Mouse (Mus musculus) kidney, adult 2 months (tissue): ENCODE measurements around the gene Rfxank. TPM values are rescaled to one million over a fixed set of nuclear protein-coding genes. Genes with fewer than 3 reads are reported as not detected.

Experiments
- DNase-seq: peaks from one replicate; pipeline ENCODE4 v3.0.0; 2021
- H3K27ac ChIP-seq: fragments of 200-500 bp; 2 replicates; pipeline ENCODE4 v1.5.1; 2012; ENCODE audit warnings: low read depth, low read length, control low read depth, inconsistent platforms; ENCODE audit not compliant: insufficient read depth
- H3K27me3 ChIP-seq: fragments of 200-500 bp; replicated peaks from 2 replicates; pipeline ENCODE4 v1.6.1; 2012; ENCODE audit warnings: mild to moderate bottlenecking, moderate library complexity, low read length, inconsistent platforms; ENCODE audit not compliant: control insufficient read depth, insufficient read depth
- H3K36me3 ChIP-seq: fragments of 200-500 bp; 2 replicates; pipeline ENCODE4 v1.6.1; 2012; ENCODE audit warnings: mild to moderate bottlenecking, moderate library complexity, low read length, inconsistent platforms; ENCODE audit not compliant: control insufficient read depth, insufficient read depth
- H3K4me1 ChIP-seq: fragments of 200-500 bp; 2 replicates; pipeline ENCODE4 v1.6.1; 2011; ENCODE audit warnings: low read length; ENCODE audit not compliant: control insufficient read depth, insufficient read depth
- H3K4me3 ChIP-seq: fragments of 200-500 bp; 2 replicates; pipeline ENCODE4 v1.5.1; 2011; ENCODE audit warnings: mild to moderate bottlenecking, low read depth, low read length, control low read depth; ENCODE audit not compliant: insufficient read depth
- CTCF ChIP-seq: fragments of 200-500 bp; conservative IDR thresholded peaks from 2 replicates; pipeline ENCODE4 v1.5.1; 2011; ENCODE audit warnings: low read depth, mild to moderate bottlenecking, control low read depth, low read length, moderate library complexity, mixed read lengths; ENCODE audit not compliant: insufficient read depth, insufficient read length
- POLR2A ChIP-seq: fragments of 200-500 bp; IDR thresholded peaks from one replicate; pipeline ENCODE4 v1.6.1; 2011; ENCODE audit warnings: low read depth, low read length, control low read depth
- WGBS: fragments of 180-500 bp; shearing (Covaris S2); methylation state at CpG from one replicate; pipeline ENCODE4 v1.1.7; 2018; 5-methylcytosine and 5-hydroxymethylcytosine counted together
- polyA plus RNA-seq: library from polyadenylated mRNA; depleted of rRNA; stranded (reverse); fragments of >200 nt; gene quantifications from 2 replicates; pipeline ENCODE4 v1.2.3, GENCODE M21; 2012

The Rfxank gene
- polyA plus RNA-seq, 1 experiment: 29.9 TPM

- H3K36me3 ChIP-seq: peaks cover 2% of the 10 kb centered on the region; the same call in 1 of the 2 replicates
- 87% methylated on average over 7 of the region's 7 CpGs for WGBS
- no peak for DNase-seq
- no peaks in the 10 kb centered on the region for H3K27me3 ChIP-seq
- H3K27ac ChIP-seq: no peak overlapping the region
- no peak overlapping the region for H3K4me3 ChIP-seq
- H3K4me1 ChIP-seq: 0 out of 2 replicates have a peak, but pooled peaks cover 2% of the 10 kb centered on the region
- TF ChIP-seq CTCF (no peak), POLR2A (no peak)
Observed at GRCm38 (mm10) chr8:70147678-70148607, 9.0 kb upstream of the Rfxank start.

- TF ChIP-seq POLR2A: no peak
- TF ChIP-seq CTCF: no peak
- Histone ChIP-seq H3K27ac (peak overlapping the region; percentile 86), H3K27me3 (no peaks in the 10 kb centered on the region), H3K4me1 (peaks cover 15% of the 10 kb centered on the region), H3K4me3 (peak overlapping the region; percentile 64), H3K36me3 (no peaks in the 10 kb centered on the region)
- WGBS: 4% methylated on average over 9 of the region's 9 CpGs
- DNase-seq: no peak
Observed at GRCm38 (mm10) chr8:70139981-70140380, 1.0 kb upstream of the Rfxank start.

GRCm38 (mm10) chr8:70137890-70138289, 1.1 kb downstream of the Rfxank start:
- H3K27ac ChIP-seq: no peak overlapping the region
- DNase-seq: no peak
- no peaks in the 10 kb centered on the region for H3K36me3 ChIP-seq
- H3K4me1 ChIP-seq: peaks cover 15% of the 10 kb centered on the region
- H3K4me3 ChIP-seq: no peak overlapping the region
- no peak for TF ChIP-seq CTCF
- TF ChIP-seq POLR2A: no peak
- H3K27me3 ChIP-seq: no peaks in the 10 kb centered on the region
- 77% methylated on average over 4 of the region's 4 CpGs for WGBS

- H3K36me3 ChIP-seq: no peaks in the 10 kb centered on the region
- no peak overlapping the region for H3K4me3 ChIP-seq
- TF ChIP-seq POLR2A (no peak), CTCF (no peak)
- H3K4me1 ChIP-seq: peaks cover 18% of the 10 kb centered on the region
- WGBS: 87% methylated on average over 4 of the region's 4 CpGs
- DNase-seq: no peak
- no peaks in the 10 kb centered on the region for H3K27me3 ChIP-seq
- H3K27ac ChIP-seq: no peak overlapping the region
Observed at GRCm38 (mm10) chr8:70136591-70136990, 2.4 kb downstream of the Rfxank start.

GRCm38 (mm10) chr8:70134931-70135330, 4.0 kb downstream of the Rfxank start:
- DNase-seq: no peak
- Histone ChIP-seq H3K27ac (no peak overlapping the region), H3K4me3 (no peak overlapping the region), H3K4me1 (peaks cover 10% of the 10 kb centered on the region; the same call in 1 of the 2 replicates), H3K36me3 (no peaks in the 10 kb centered on the region), H3K27me3 (no peaks in the 10 kb centered on the region)
- WGBS: 87% methylated on average over 9 of the region's 9 CpGs
- TF ChIP-seq POLR2A (no peak), CTCF (no peak)

- Histone ChIP-seq H3K4me3 (no peak overlapping the region), H3K36me3 (no peaks in the 10 kb centered on the region), H3K27me3 (no peaks in the 10 kb centered on the region), H3K4me1 (peaks cover 16% of the 10 kb centered on the region; the same call in 1 of the 2 replicates), H3K27ac (no peak overlapping the region)
- WGBS: 90% methylated on average over 5 of the region's 5 CpGs
- no peak for TF ChIP-seq POLR2A
- TF ChIP-seq CTCF: no peak
- no peak for DNase-seq
Observed at GRCm38 (mm10) chr8:70134086-70134485, 4.9 kb downstream of the Rfxank start.

- peak; percentile 90 for DNase-seq
- TF ChIP-seq POLR2A: no peak
- TF ChIP-seq CTCF: no peak
- H3K27me3 ChIP-seq: no peaks in the 10 kb centered on the region
- 2% methylated on average over 37 of the region's 37 CpGs for WGBS
- peak within 1 kb of the TSS; percentile 66 for H3K4me3 ChIP-seq
- H3K4me1 ChIP-seq: peaks cover 9% of the 10 kb centered on the region; the same call in 1 of the 2 replicates
- H3K27ac ChIP-seq: no peak within 1 kb of the TSS
- H3K36me3 ChIP-seq: no peaks in the 10 kb centered on the region
Observed at GRCm38 (mm10) chr8:70131166-70131883, 7.6 kb downstream of the Rfxank start, which contains the start of gene Nr2c2ap. Gene Nr2c2ap, plus strand, starts transcription at chr8:70131333.
